Mouse (Mus musculus) embryonic stem cell, embryonic (primary cell): ENCODE results near the gene Tmem87a.

Source experiments
- CTCF ChIA-PET, 4 experiments: fragments of 300-600 bp in 2 of 4; fragments of 350-600 bp in 2 of 4; sonication (Branson Sonifier 250); formaldehyde crosslinking; loops; one replicate each; lab custom pipeline; 2022; ENCODE audit warnings: inconsistent platforms in 2 of 4; lab: Charles Lee
- POLR2A ChIA-PET, 4 experiments: fragments of 300-600 bp in 2 of 4; fragments of 350-600 bp in 2 of 4; sonication (Branson Sonifier 250); formaldehyde crosslinking; loops; one replicate each; lab custom pipeline; 2022; ENCODE audit warnings: antibody characterized with exemption in 4 of 4, inconsistent platforms in 1 of 4; lab: Charles Lee

The Tmem87a gene

DNA sequence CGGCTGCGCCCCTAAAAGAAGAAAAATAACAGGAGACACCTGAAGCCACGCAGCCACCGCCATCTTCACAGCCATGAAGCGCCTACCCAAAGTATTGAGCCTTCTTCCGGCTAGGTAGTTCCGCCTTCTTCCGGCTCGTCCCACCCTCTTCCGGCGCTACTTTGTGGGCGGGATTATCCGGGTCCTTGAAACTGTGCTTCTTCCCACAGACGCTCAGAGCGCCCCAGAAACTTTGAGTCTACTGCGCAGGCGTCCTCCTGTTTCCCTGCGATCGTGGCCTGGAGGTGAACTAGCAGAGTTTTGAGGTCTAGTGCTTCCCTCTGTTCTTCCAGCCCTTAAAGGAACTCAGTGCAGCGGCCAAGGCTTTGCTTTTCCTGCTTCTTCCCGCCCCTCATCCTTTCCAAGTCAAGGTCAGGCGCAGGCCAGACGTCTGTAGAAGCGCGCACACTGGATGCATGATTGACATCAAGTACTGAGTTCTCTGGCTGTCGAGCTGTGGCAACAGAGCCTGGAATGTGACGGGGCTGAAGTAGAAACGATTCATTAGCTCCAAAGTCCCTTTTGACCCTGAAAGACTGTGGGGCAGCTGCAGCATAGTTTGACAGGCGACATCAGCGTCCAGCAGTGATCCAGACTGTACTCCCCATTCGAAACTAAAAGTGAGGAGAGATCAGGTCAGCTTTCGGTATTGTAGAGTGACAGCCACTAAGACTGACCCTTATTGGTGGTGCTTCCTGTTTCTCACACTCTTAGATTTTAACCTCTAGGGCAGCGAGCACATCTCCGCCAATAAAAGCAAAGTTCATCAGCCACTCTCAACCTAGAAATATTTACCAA lies at the start of gene Tmem87a:
Gene Tmem87a (minus strand): TSS at position 128 of the 837 bp plus-strand sequence.
- CTCF ChIA-PET = no interaction called here
- POLR2A ChIA-PET = interaction anchor here in 2 of 4 experiments (0.6 to 3.0 kb wide), 23 partner anchors 8 to 566 kb away, joined by 3 to 14 read pairs (median 4); partner anchors contain the start of genes Vps39 (in 2 of the 2), Cdan1 (in 1 of the 2), Haus2 (in 1 of the 2) and Ubr1 (in 1 of the 2)

DNA sequence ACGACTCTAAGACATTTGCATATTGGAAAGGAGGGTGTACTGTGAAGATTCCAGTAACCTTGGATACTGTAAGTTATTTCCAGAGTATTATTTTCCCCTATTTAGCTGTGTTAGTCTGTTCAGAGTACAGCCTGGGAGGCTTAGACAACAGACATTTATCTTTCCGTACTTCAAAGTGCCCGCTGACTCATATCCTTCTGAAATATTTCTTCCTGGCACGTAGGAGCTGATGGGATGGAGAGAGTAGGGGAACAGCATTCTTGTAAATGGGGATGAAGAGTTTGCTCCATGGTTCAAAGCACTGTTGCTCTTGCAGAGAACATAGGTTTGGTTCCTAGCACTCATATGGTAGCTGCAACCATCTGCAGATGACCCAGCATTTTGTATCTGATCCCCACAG lies 48.7 kb upstream of the Tmem87a start:
- ChIA-PET CTCF (no interaction called here), POLR2A (interaction anchor here in 1 of 4 experiments (1.0 kb wide), 1 partner anchor 17 kb away, joined by 3 read pairs; no protein-coding TSS in a partner anchor)

DNA sequence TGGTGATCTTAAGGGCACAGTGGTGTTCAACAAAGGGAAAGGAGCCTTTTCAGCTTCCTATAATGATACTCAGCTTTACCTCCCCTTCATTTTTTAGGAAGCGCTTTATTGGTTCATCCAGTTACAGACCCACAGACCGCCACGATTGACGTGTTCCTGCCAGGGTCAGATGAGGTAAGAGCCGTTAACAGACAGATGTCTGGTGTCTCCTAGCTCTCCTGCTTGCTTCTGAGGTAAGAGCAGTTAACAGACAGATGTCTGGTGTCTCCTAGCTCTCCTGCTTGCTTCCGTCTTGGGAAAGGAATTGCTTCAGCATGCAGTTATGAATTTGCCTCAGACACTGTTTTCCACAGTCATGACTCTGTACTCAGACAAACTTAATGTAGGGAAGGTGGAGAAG lies 46.8 kb upstream of the Tmem87a start:
- CTCF ChIA-PET = interaction anchor here in 1 of 4 experiments (0.5 to 1.3 kb wide), 2 partner anchors 26 to 416 kb away, joined by 3 read pairs; no protein-coding TSS in a partner anchor
- POLR2A ChIA-PET = no interaction called here

DNA sequence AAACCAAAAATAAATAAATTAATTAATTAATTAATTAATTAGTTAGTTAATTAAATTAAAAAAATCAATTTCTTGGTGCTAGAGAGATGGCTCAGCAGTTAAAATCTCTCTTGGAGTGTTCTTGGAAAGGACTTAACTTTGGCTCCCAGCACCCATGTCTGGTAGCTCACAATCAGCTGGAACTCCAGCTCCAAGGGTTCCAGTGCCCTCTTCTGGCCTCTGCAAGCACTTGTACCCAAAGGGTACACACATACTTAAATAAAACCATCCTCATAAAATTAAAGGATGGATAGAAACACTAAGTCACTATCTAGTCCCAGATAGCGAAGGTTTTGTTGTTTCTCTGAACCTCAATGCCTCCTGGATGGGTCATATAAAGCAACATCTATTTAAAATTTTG lies 43.4 kb upstream of the Tmem87a start:
- CTCF ChIA-PET = interaction anchor here in 3 of 4 experiments (0.7 to 1.9 kb wide), 8 partner anchors 10 to 277 kb away, joined by 3 to 8 read pairs (median 4); no protein-coding TSS in a partner anchor
- POLR2A ChIA-PET = interaction anchor here in 2 of 4 experiments (1.1 to 1.5 kb wide), 2 partner anchors 22 to 162 kb away, joined by 3 read pairs; partner anchors contain the start of genes Haus2 (in 1 of the 2) and Lrrc57 (in 1 of the 2)

DNA sequence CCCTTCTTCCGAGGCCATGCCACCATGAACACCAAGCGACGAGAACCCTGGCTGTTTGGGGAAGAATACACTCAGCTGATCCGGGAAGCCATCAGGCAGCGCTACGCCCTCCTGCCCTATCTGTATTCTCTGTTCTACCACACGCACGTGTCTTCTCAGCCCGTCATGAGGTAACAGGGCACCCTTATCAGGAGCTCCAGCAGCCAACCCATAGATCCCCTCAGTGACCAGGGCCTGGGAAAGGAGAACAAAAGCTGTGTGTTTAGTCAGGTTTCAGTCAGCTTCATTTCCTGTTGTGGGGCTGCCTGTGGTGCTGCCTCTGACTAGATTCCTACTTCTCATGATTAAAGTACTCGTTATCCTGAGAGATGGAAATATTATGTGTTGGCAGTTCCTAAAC lies 42.5 kb upstream of the Tmem87a start:
- POLR2A ChIA-PET = interaction anchor here (0.8 to 1.3 kb wide), 4 partner anchors 16 to 56 kb away, joined by 3 to 4 read pairs (median 3); no protein-coding TSS in a partner anchor

DNA sequence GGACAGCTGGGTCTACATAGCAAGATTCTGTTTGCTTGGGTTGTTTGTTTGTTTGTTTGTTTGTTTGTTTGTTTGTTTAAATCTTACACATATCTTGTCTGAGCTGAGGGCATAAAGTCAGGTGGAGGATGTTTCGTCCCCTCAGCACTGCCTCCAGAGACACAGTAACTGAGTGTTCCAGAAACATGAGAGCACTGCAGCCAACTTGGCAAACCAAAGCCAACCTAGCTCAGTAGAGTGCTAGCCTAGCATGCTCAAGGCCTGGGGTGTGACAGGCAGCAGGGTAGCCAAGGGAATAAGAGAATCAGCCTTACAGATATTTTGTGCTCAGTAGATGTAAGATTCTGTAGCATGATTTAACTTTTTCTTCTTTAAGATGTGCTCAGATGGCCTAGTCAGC lies 40.6 kb upstream of the Tmem87a start:
- ChIA-PET POLR2A (interaction anchor here in 2 of 4 experiments (0.5 to 0.7 kb wide), 2 partner anchors 245 to 798 kb away, joined by 3 read pairs; no protein-coding TSS in a partner anchor), CTCF (no interaction called here)

More for the DNA sequence above, 42.5 kb upstream of the Tmem87a start:
- CTCF ChIA-PET = interaction anchor here in 2 of 4 experiments (0.6 to 1.9 kb wide), 5 partner anchors 32 to 500 kb away, joined by 3 to 4 read pairs (median 3); no protein-coding TSS in a partner anchor

DNA sequence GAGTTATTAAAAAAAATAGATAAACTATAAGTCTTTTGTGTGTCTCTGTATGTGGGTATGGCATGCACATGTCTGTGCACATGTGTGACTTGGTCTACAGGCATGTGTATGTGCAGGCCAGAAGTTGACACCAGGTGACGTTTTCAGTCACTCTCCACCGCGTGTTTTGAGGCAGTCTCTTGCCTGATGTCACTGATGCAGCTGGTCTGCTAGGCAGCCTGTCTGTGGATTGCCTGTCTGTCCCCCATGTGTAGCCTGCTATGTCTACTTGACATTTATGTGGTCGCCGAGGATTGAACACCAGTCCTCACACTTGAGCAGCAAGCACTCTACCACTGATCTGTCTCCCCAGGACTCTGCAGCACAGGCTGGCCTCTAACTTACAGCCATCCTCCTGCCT lies 20.5 kb upstream of the Tmem87a start:
- ChIA-PET POLR2A (interaction anchor here in 1 of 4 experiments (1.0 to 1.1 kb wide), 2 partner anchors 20 to 22 kb away, joined by 3 to 5 read pairs; no protein-coding TSS in a partner anchor), CTCF (no interaction called here)

DNA sequence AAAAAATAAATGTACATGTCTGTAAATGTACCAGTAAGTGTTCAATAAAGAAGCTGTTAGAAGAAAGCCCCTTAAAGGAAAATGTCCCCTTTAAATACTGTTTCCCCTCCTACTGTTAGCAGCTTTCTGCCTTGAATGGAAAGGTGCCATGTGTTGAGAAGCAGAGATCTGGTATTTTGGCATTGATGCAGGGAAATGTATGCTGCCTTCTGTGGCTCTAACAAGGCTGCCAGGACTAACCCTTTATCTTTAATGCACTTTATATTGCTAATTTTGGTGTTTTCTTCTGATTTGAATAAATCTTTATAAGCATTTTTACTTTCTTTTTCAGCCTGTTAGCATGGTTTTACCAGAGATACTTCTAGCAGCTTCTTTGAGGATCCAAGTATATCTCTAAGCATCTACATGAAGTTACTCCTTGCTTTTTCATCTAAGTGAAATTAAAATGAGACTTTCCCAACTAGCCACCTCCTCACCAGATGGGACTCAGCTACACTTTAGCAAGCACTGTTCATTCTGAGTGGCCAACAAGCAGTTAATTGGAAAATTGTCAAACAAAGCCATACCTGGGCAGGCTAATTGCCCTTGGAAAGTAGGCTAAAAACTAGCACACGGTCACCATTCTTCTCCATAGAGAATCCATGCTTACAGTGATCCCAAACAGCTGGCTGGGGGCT lies 11.0 kb upstream of the Tmem87a start:
- ChIA-PET POLR2A (interaction anchor here in 2 of 4 experiments (0.8 to 1.2 kb wide), 2 partner anchors 8 to 201 kb away, joined by 3 read pairs; no protein-coding TSS in a partner anchor), CTCF (no interaction called here)

DNA sequence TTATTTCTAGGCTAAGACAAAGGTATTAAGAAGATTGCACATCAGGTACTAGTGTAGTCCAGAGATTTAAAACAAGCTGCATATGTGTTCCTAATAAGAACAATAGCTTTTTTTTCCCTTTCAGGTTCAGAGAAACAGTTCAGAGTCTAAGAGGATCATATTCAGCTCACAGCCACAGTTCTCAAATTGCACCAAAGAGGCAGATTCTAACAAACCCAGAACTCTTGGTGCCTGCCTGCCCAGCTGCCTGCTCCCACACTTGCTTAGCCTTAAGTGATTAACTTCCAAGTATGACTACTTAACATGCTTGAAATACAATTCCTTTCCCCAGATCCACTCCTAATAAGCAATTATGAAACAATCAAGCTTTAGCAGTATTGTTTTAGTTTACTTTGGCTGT lies 10.2 kb upstream of the Tmem87a start:
- ChIA-PET POLR2A (no interaction called here), CTCF (no interaction called here)

DNA sequence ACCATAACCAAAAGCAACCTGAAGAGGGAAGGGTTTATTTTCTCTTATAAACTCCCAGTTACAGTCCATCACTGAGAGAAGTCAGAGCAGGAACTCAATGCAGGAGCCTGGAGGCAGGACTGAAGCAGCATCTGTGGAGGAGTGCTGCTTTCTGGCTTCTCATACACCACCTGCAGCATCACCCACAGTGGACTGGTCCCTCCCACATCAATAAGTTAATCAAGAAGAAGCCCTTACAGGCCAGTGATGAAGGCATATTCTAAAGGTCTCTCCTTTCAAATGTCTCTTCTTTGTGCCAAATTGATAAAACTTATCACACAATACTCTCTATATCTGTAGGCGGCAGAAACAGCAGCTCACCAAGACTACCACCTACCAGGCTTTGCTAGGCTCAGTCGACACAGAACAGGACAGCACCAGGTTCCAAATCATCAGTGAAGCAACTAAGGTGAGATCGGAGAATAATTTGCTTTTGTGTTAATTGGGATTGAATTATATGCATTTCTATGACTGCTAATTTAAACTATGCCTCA lies 7.2 kb upstream of the Tmem87a start:
- POLR2A ChIA-PET = interaction anchor here in 1 of 4 experiments (0.6 kb wide), 1 partner anchor 9 kb away, joined by 3 read pairs; no protein-coding TSS in a partner anchor
- CTCF ChIA-PET = no interaction called here

DNA sequence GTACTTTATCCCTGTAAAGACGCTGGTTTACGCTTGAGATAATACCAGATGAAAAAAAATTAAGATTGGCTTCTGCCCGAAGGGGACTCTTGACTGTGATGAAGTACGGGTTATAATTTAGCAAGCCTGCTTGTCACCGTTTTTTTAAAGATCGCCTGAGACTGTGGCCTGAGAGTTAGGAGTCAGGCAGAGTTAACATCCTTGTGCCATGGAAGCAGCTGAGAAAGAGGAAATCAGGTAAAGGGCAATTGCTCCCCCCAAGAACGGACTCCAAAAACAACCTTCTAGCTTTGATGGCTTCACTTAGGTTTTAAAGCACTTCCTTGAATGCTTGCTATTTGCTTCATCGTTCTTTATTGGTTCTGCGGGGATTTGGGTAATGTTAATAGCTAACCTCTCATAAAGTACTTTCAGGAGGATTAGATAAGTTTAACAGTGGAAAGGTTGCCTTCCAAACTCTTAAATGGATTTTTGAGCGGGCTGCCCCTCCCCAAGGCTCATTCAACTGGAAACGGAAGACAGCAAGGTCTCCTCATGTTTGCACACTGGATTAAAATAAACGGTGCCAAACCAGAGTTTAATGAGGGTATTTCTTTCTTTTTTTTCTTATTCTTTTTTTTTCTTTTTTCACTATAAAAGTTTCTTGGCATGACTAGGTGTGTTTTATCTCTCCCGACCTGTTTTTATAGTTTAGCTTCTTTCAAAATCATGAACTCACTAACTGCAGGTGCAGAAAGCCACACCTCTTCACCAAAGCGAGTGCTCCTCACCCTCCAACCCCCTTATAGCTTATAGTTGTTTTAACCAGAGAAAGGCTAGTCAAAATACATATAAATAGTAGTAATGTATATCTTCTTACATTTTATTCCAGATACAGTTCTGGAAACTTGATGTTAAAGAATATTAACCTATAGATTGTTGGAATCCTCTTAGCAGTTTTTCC lies 1.2 kb upstream of the Tmem87a start:
- ChIA-PET CTCF (no interaction called here), POLR2A (interaction anchor here in 2 of 4 experiments (0.6 to 3.0 kb wide), 24 partner anchors 9 to 566 kb away, joined by 3 to 14 read pairs (median 4); partner anchors contain the start of genes Vps39 (in 2 of the 2), Cdan1 (in 1 of the 2), Haus2 (in 1 of the 2) and Ubr1 (in 1 of the 2))

DNA sequence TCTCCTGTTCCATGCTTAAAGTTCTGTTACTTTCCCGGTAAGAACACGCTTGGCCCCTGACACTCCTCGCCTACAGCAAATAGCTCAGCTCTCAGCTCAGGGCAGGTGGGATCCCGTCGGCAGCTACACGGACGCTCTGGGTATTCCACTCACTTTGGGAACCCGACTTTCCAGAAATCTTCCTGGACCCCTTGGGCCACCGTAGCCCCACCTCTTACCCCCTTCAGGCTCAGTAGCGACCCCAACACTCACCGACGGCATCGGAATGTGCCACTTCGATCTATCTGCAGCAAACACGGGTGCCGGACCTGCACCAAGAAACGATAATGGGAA lies 294 bp downstream of the Tmem87a start, which contains the start of gene Ganc:
Gene Ganc (plus strand): TSS at position 244 of the 333 bp plus-strand sequence.
- CTCF ChIA-PET = no interaction called here
- POLR2A ChIA-PET = interaction anchor here in 2 of 4 experiments (0.7 to 3.0 kb wide), 10 partner anchors 8 to 446 kb away, joined by 3 to 14 read pairs (median 4); partner anchors contain the start of genes Cdan1 (in 1 of the 2) and Vps39 (in 1 of the 2)

DNA sequence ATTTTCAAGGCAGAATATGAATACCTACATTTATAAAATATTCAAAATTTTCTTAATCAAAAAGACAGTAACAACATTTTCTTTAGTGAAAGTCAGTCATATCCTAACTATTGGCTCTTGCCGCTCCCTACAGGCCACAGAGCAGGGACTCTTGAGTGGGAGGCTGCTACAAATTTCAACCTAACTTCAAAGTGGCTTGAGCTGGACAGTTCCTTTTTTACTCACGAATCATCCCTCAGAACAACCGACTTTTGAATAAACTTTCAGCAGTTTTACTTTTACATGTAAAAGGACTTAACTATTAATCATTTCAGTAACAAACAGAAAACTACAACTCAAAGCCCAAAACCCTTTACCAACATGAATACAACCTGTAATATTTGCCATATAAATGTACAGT lies 1.1 kb downstream of the Tmem87a start:
- CTCF ChIA-PET = interaction anchor here in 1 of 4 experiments (0.6 kb wide), 1 partner anchor 76 kb away, joined by 3 read pairs; no protein-coding TSS in a partner anchor

DNA sequence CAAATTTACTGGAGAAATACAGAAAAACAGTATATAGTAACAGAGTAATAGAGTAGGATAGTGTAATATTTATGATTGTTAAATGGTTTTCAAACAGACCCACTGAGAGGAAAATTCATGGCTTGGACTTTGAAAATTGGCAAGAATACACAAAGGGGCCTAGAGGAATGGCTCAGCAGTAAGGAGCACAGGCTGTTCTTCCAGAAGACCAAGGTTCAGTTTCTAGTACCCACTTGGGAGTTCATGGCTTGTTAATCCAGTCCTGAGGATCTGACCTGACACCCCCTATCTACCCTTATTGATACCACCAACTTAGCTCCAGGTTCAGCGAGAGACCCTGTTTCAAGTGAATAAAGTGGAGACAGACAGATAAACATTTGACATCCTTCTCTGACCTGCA lies 6.0 kb downstream of the Tmem87a start:
- ChIA-PET CTCF (no interaction called here), POLR2A (interaction anchor here in 1 of 4 experiments (1.4 to 1.9 kb wide), 2 partner anchors 11 to 45 kb away, joined by 5 to 7 read pairs; partner anchors contain the start of gene Vps39)

More for the DNA sequence above, 1.1 kb downstream of the Tmem87a start:
- POLR2A ChIA-PET = interaction anchor here in 2 of 4 experiments (1.0 to 2.7 kb wide), 4 partner anchors 13 to 160 kb away, joined by 3 to 14 read pairs (median 4); no protein-coding TSS in a partner anchor

DNA sequence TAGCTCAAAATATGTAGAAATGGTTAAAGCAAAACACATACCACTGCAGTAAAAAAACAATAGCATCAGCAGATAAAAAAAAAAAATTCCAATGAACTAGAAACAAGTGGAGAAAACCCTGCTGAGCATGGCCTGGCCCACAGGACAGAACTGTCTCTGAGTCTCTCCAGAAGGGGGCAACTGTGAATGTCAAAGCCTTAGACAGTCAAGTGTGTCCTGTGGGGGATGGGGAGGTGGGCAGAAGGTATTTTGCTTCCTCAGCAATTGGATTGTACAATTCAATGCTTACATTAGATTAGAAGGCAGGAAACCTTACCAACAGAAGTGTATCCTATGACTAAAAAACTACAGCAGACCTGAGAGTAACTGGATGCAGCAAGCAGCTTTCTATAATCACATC lies 11.5 kb downstream of the Tmem87a start:
- ChIA-PET POLR2A (no interaction called here), CTCF (no interaction called here)

DNA sequence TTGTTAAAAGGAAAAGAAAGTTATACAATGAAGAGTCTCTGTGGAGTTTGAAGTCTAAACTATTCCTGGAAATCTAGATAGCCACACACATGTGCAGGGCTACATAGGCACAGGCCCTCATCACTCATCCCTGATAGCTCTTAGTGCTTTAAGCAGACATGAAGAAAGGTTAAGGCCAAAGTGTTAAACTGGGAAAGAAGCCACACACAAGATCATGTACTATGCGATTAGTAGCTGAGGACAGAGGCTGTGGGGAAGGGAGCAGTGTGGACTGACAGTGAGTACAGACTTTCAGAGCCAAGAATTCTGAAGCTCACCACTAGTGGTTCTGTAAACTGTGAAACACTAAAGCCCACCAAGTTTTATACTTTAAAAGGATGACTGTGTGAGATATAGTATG lies 13.0 kb downstream of the Tmem87a start:
- POLR2A ChIA-PET = interaction anchor here in 2 of 4 experiments (0.6 to 3.0 kb wide), 6 partner anchors 8 to 178 kb away, joined by 3 to 10 read pairs (median 3); no protein-coding TSS in a partner anchor
- CTCF ChIA-PET = no interaction called here

DNA sequence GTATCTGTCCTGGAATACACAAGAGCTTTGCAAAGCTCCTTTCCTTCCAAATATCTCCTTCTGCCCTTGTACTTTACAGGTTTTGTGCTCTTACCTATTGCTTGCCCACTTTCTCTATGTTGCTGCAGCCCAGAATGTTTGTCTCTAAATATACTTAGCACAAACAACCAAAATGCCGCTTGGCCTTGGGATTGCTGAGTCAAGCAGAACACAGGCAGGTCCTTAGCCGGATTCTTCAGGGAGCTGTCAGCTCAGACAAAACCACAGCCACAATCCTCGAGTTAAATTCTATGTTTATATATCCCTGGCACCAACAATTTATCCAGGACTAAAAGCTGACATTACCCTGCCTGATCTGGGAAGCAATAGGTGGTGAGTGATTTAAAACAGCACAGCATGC lies 14.5 kb downstream of the Tmem87a start:
- CTCF ChIA-PET = interaction anchor here in 1 of 4 experiments (0.6 kb wide), 1 partner anchor 477 kb away, joined by 5 read pairs; no protein-coding TSS in a partner anchor
- POLR2A ChIA-PET = interaction anchor here in 3 of 4 experiments (0.6 to 3.0 kb wide), 7 partner anchors 8 to 114 kb away, joined by 3 to 10 read pairs (median 4); partner anchors contain the start of genes Ganc (in 1 of the 3), Tmem87a (in 1 of the 3) and Vps39 (in 1 of the 3)
